Mouse (Mus musculus): ENCODE measurements around the gene Acat2.
"Not testable (repeated sequence)": the region's sequence is repeated elsewhere in the genome, so short reads cannot be mapped to it uniquely, and the experiment has no call there.

The Acat2 gene

DNA sequence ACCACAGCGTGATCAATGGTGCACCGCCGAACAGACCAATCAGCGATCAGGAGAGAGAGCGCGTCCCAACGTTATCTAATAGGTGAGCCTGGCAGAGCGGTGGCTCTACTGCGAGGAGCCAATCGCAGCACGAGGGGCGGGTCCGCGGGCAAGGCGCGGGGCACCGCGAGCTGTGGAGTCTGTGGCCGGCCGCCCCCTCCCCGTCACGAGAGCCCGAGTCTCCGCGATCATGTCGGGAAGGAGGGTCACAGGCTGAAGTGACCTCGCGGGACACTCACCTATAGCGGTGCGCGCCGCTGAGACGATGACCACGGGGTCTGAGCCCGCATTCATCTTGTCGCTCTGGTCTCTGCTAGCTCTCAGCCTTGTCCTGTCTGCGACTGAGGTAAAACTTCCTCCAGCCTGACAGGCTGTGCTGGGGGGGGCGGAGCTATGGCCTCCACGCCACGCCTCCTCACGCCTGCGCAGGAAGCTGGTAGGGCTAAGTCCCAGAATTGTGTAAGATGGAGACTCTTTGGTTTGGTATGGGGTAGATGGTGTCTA, at the start of gene Acat2:
TSS of gene Acat2 (minus strand) at position 417 of the 543 bp plus-strand sequence.
- peak; percentile 89 to 94 for DNase-seq (ENCODE audit: low spot score in 2 of 2)

DNA sequence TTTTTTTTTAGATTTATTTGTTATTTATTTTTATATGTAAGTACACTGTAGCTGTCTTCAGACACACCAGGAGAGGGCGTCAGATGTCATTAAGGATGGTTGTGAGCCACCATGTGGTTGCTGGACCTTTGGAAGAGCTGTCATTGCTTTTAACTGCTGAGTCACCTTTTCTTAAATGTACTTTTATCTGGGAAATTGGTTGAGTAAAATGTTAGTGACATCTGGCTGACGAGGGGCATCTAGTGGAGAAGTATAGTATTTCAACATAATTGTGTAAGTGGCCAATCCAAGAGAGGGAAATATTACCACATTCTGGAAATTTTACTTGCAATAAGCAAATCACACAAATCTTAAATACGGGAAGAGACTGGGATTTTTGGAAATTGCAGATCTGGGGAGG, 49.3 kb upstream of the Acat2 start:
- DNase-seq (ENCODE audit: low spot score in 2 of 2), result no peak

DNA sequence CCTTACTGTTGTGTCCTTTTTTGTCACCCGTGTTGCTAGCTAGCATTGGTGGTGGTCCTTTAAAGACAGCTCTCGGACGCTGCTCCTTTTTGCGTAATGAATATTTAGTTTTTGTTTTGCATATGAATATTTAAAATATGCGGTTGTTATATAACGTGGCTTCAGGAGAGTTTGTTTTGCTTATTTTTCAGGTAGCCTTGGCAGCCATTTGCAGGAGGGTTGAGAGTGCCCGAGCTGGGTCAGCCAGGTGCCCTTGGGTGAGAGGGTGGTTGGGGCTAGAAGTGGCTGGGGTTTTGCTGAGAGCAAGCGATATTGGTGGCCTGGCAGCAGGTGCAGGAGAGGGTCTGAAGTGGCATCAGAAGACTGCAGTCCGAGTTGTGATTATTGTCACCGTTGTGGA, 48.0 kb upstream of the Acat2 start:
- DNase-seq (ENCODE audit: low spot score in 2 of 2), result no peak

DNA sequence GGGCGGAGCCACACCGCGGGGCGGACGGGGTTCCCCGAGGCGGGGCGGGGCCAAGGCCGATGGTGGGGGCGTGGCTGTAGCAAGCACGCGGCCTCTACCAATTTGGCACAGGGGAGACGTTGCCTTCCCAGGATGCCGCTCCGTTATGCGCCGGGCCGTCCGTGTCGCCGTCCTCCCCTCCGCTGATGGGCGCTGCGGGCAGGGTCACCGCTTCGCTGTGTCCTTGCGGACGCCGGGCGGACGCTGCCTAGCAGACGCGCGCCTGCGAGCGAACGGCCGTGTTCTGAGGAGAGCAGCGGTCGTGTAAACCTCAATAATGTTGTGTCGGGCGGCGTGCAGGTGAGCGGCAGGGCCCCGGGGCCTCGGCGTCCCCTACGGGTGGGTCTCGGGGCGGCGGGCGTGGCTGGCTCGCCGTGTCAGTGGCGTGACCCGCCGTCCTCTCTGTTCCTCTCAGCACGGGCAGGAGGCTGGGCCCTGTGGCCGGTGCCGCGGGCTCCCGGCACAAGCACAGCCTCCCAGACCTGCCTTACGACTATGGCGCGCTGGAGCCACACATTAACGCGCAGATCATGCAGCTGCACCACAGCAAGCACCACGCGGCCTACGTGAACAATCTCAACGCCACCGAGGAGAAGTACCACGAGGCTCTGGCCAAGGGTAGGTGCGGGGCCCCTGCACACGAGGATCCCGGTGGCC, 47.3 kb upstream of the Acat2 start:
- peak; percentile 99 for DNase-seq (ENCODE audit: low spot score in 2 of 2)

GRCm38 (mm10) chr17:13006984-13007383, 46.4 kb upstream of the Acat2 start:
- DNase-seq (ENCODE audit: low spot score in 2 of 2), result no peak

GRCm38 (mm10) chr17:13006546-13006945, 46.0 kb upstream of the Acat2 start, which contains the start of gene Sod2:
Gene Sod2, plus strand, starts transcription at chr17:13006846.
- DNase-seq (ENCODE audit: low spot score in 2 of 2), result not testable (repeated sequence)

GRCm38 (mm10) chr17:13004436-13004835, 43.9 kb upstream of the Acat2 start:
- DNase-seq (ENCODE audit: low spot score in 2 of 2), result not testable (repeated sequence)

DNA sequence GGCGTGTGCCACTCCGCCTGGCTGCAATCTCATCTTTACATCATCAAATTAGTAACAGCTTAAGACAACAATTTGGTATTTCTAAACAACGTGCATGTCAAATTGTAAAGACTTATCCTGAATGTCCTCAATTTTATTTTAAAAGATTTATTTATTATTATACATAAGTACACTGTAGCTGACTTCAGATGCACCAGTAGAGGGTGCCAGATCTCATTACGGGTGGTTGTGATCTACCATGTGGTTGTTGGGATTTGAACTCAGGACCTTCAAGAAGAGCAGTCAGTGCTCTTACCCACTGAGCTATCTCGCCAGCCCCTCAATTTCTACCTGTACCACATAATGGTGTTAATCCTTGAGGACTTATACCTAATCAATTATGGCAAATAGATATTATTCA, 41.7 kb upstream of the Acat2 start:
- not testable (repeated sequence) for DNase-seq (ENCODE audit: low spot score in 2 of 2)

GRCm38 (mm10) chr17:12999069-12999468, 38.5 kb upstream of the Acat2 start:
- no peak for DNase-seq (ENCODE audit: low spot score in 2 of 2)

DNA sequence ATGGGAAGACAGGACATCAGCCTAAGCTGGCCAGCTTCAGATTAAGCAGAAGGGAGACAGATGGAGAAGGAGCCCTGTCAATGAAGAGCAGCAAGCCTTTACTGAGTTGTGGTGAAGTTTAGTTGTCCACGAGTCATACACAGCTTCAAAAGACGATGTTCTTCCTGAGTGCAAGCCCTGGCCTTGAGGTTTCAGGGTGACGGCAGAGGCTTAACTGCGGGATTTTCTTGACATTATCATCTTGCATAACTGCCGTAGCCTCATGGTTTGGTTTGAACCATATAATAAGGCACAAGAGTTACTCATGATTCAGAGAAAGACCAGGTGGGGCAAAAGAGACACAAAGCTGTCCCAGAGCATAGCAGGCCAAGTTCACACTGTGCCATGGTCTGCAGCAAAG, 37.3 kb upstream of the Acat2 start:
- no peak for DNase-seq (ENCODE audit: low spot score in 2 of 2)

- DNase-seq (ENCODE audit: low spot score in 2 of 2), result peak in 1 of 2 experiments; percentile 56
Observed at GRCm38 (mm10) chr17:12996345-12996744, 35.8 kb upstream of the Acat2 start.

- no peak for DNase-seq (ENCODE audit: low spot score in 2 of 2)
Observed at GRCm38 (mm10) chr17:12994069-12994468, 33.5 kb upstream of the Acat2 start, which contains the start of gene Wtap. Gene Wtap, minus strand, starts transcription at chr17:12994169.

DNA sequence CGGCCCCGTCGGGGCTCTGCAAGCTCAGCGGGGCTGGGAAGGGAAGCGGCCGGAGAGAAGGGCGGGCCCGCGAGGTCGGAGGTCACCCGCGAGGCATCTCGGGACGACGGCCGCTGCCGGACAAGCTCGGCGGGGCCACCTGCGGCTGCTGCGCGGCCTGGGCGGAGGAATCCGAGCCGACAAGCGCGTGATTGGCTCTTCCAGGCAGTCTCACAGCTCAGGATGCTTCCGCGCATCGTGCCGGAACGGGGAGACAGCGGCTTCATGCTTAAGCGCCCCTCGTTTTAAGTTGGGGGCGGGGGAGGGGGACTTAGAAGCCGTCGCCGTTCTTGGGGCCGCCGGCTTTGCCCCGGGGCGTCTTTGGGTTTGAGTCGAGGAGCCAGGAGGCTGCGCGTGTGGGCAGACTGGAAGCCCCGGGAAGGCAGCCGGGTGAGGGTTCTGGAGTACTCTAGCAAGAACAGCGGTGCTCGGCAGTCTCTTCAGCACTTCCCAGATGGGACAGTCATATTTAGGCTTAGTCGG, 32.0 kb upstream of the Acat2 start:
- DNase-seq (ENCODE audit: low spot score in 2 of 2), result peak; percentile 95 to 96

GRCm38 (mm10) chr17:12991635-12992358, 31.2 kb upstream of the Acat2 start:
- DNase-seq (ENCODE audit: low spot score in 2 of 2), result peak; percentile 84 to 85

- DNase-seq (ENCODE audit: low spot score in 2 of 2), result no peak
Observed at GRCm38 (mm10) chr17:12991194-12991634, 30.7 kb upstream of the Acat2 start.

DNA sequence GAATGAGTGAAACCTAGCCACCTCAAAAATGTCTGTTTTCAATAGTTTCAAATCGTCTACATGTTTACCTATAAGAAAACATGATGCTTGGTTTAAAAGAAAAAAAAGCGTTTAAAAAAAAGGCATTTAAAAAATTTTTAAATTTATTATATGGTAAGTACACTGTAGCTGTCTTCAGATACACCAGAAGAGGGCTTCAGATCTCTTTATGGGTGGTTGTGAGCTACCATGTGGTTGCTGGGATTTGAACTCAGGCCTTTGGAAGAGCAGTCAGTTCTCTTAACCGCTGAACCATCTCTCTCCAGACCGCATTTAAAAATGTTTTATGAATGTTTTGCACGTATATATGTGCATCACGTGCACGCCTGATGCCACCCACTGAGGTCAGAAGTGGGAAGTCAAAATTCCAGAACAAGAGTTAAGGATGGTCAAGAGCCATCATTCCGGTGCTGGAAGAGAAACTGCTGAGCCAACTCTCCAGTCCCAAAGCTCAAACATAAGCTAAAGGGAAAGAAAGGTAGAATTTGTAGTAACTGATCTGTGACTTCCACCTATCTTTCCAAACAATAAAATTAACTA, 30.1 kb upstream of the Acat2 start:
- DNase-seq (ENCODE audit: low spot score in 2 of 2), result no peak

DNA sequence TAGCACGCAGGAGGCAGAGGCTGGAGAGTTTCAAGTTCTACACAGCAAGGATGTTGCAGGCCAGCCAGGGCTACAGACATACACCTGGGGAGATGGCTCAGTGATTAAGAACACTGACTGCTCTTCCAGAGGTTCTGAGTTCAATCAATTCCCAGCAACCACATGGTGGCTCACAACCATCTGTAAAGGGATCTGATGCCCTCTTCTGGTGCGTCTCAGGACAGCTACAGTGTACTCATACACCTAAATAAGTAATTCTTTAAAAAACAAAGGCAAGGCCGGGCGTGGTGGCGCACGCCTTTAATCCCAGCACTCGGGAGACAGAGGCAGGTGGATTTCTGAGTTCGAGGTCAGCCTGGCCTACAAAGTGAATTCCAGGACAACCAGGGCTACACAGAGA, 27.5 kb upstream of the Acat2 start:
- DNase-seq (ENCODE audit: low spot score in 2 of 2), result not testable (repeated sequence)

DNA sequence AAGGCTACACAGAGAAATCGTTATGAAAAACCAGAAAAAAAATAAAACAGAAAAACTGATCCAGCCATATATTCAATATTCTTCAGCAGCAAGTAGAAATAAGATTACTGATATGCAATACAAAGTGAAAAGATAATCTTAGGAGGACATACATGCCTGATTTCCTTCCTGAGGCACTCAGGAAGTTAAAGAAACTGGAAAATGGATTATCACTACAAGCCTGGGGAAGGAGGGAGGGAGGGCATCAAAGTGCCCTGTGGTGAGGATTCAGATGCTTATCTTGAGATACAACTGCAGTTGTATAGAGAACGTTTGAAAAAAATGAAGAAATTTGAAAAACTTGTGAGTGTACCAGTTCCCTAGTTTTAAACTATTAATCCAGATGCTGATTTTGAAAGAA, 23.4 kb upstream of the Acat2 start:
- DNase-seq (ENCODE audit: low spot score in 2 of 2), result no peak

- DNase-seq (ENCODE audit: low spot score in 2 of 2), result no peak
Observed at GRCm38 (mm10) chr17:12978546-12978945, 18.0 kb upstream of the Acat2 start.

DNA sequence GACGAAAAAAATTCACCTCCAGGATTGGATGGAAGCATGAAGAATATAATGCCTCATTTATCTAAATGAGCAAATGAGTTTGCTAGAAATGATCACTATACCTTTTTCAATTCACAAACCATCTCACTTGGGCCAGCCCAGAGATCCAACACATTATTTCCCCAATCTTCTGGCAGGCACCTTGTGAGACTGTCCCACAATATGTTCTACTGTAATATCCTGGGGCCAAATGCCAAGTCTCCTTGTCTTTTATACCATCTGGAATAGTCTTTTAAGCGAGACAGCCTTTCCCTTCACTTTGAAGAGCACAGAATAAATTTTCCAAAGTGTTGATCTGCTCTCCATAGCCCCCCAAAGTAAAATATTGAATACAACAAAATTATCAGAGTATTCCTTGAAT, 13.3 kb upstream of the Acat2 start:
- DNase-seq (ENCODE audit: low spot score in 2 of 2), result no peak

GRCm38 (mm10) chr17:12967173-12967572, 6.6 kb upstream of the Acat2 start:
- no peak for DNase-seq (ENCODE audit: low spot score in 2 of 2)

DNA sequence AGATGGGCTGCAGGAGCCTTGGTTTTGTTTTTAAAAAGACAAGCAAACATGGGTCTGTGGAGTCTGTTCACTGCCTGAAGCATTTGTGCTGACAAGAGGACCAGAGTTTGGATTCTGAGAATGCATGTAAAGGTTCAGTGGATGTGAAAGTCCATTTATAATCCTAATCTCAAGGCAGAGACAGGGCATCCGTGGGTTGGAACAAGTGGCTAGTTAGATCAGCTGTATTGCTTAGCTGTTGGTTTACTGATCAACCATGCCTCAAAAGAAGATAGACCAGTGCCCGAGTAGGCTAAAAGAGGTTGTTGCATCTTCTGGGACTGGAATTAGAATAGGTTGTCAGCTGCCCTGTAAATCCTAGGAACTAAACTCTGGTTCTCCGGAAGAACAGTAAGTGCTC, 2.9 kb upstream of the Acat2 start:
- DNase-seq (ENCODE audit: low spot score in 2 of 2), result no peak
